Mouse (Mus musculus) heart, embryonic 16.5 days (tissue): Measurements from ENCODE around the gene Tmem259. TPM values are rescaled to one million over a fixed set of nuclear protein-coding genes. Genes with fewer than 3 reads are reported as not detected.

Experiments used
- ATAC-seq: fragments of 200-750 bp; cut with Nextera tagmentation; replicated peaks from 2 replicates; pipeline ENCODE4 v1.8.0; 2017; ENCODE audit warnings: moderate number of reproducible peaks; ENCODE audit not compliant: insufficient read depth, low FRiP score; ENCODE audit errors: extremely low read depth
- H3K27ac ChIP-seq: fragments of 300-500 bp; sonication (generic); 2 replicates; pipeline ENCODE4 v1.5.1; 2014; ENCODE audit warnings: mild to moderate bottlenecking, low read length, control low read depth, moderate library complexity
- H3K27me3 ChIP-seq: fragments of 300-500 bp; sonication (generic); 2 replicates; pipeline ENCODE4 v1.6.1; 2014; ENCODE audit warnings: low read length, mixed read lengths; ENCODE audit not compliant: control insufficient read depth, insufficient read depth
- H3K36me3 ChIP-seq: fragments of 300-500 bp; sonication (generic); 2 replicates; pipeline ENCODE4 v1.6.1; 2014; ENCODE audit not compliant: control insufficient read depth, insufficient read depth
- H3K4me1 ChIP-seq: fragments of 300-500 bp; sonication (generic); 2 replicates; pipeline ENCODE4 v1.6.1; 2014; ENCODE audit warnings: low read length, mixed read lengths; ENCODE audit not compliant: control insufficient read depth, insufficient read depth
- H3K4me2 ChIP-seq: fragments of 300-500 bp; sonication (generic); 2 replicates; pipeline ENCODE4 v1.6.1; 2014; ENCODE audit warnings: low read depth, mild to moderate bottlenecking, control low read depth, low read length
- H3K4me3 ChIP-seq: fragments of 300-500 bp; sonication (generic); 2 replicates; pipeline ENCODE4 v1.5.1; 2014; ENCODE audit warnings: mild to moderate bottlenecking, control low read depth, low read length
- H3K9ac ChIP-seq: fragments of 300-500 bp; sonication (generic); 2 replicates; pipeline ENCODE4 v1.6.1; 2014; ENCODE audit warnings: low read length, control low read depth
- H3K9me3 ChIP-seq: fragments of 300-500 bp; sonication (generic); replicated peaks from 2 replicates; pipeline ENCODE4 v1.6.1; 2016; ENCODE audit warnings: low read length; ENCODE audit not compliant: control insufficient read depth
- WGBS: fragments of 180-500 bp; shearing (Covaris S2); extraction: QIAGEN DNeasy Blood & Tissue Kit; methylation state at CpG from one replicate; pipeline ENCODE4 v1.1.7; 2014; 5-methylcytosine and 5-hydroxymethylcytosine counted together
- polyA plus RNA-seq: library from polyadenylated mRNA; unstranded; fragments of >200 nt; fragmentation: Nextera tagmentation; extraction: Ambion mirVana; gene quantifications from 2 replicates; pipeline ENCODE4 v1.2.1, GENCODE M21; 2015

Tmem259 gene
- polyA plus RNA-seq, 1 experiment from 2014 or later, result 10.6 TPM

- 54% methylated on average over 25 of the region's 25 CpGs for WGBS
- Histone ChIP-seq H3K4me3 (no peak overlapping the region), H3K4me2 (no peak overlapping the region), H3K27me3 (peaks cover 22% of the 10 kb centered on the region), H3K9ac (no peak overlapping the region), H3K27ac (no peak overlapping the region), H3K9me3 (peaks cover 12% of the 10 kb centered on the region), H3K4me1 (peaks cover under 1% of the 10 kb centered on the region), H3K36me3 (peaks cover 27% of the 10 kb centered on the region)
- no peak for ATAC-seq
Measured at GRCm38 (mm10) chr10:80013609-80014008, 29.5 kb upstream of the Tmem259 start.

GRCm38 (mm10) chr10:80011740-80012139 lies 27.6 kb upstream of the Tmem259 start:
- Histone ChIP-seq H3K36me3 (peaks cover 27% of the 10 kb centered on the region), H3K27me3 (peaks cover 22% of the 10 kb centered on the region), H3K9me3 (peaks cover 12% of the 10 kb centered on the region), H3K9ac (no peak overlapping the region), H3K4me2 (no peak overlapping the region), H3K4me1 (no peaks in the 10 kb centered on the region), H3K4me3 (no peak overlapping the region), H3K27ac (no peak overlapping the region)
- WGBS, result 84% methylated on average over 6 of the region's 6 CpGs
- ATAC-seq, result no peak

- H3K27ac ChIP-seq, result no peak overlapping the region
- no peak overlapping the region for H3K4me3 ChIP-seq
- H3K36me3 ChIP-seq, result peaks cover 3% of the 10 kb centered on the region; the same call in 1 of the 2 replicates
- H3K4me2 ChIP-seq, result no peak overlapping the region
- ATAC-seq, result no peak
- WGBS, result 70% methylated on average over 8 of the region's 8 CpGs
- H3K27me3 ChIP-seq, result peaks cover 6% of the 10 kb centered on the region; the same call in 1 of the 2 replicates
- no peaks in the 10 kb centered on the region for H3K9me3 ChIP-seq
- H3K4me1 ChIP-seq, result peaks cover 5% of the 10 kb centered on the region; the same call in 1 of the 2 replicates
- H3K9ac ChIP-seq, result no peak overlapping the region
Measured at GRCm38 (mm10) chr10:80004233-80004705, 20.1 kb upstream of the Tmem259 start.

- Histone ChIP-seq H3K9ac (no peak overlapping the region), H3K4me3 (no peak overlapping the region), H3K27me3 (peaks cover 6% of the 10 kb centered on the region; the same call in 1 of the 2 replicates), H3K27ac (peak overlapping the region; percentile 11; the same call in 1 of the 2 replicates), H3K9me3 (no peaks in the 10 kb centered on the region), H3K4me1 (peaks cover 5% of the 10 kb centered on the region; the same call in 1 of the 2 replicates), H3K36me3 (no peaks in the 10 kb centered on the region), H3K4me2 (no peak overlapping the region)
- 56% methylated on average over 9 of the region's 9 CpGs for WGBS
- ATAC-seq, result no peak
Measured at GRCm38 (mm10) chr10:80003374-80004232, 19.5 kb upstream of the Tmem259 start.

GRCm38 (mm10) chr10:80002829-80003228 lies 18.7 kb upstream of the Tmem259 start:
- Histone ChIP-seq H3K4me2 (no peak overlapping the region), H3K27ac (no peak overlapping the region), H3K4me1 (peaks cover 9% of the 10 kb centered on the region), H3K4me3 (no peak overlapping the region), H3K9me3 (no peaks in the 10 kb centered on the region), H3K9ac (no peak overlapping the region), H3K36me3 (no peaks in the 10 kb centered on the region), H3K27me3 (peaks cover 6% of the 10 kb centered on the region; the same call in 1 of the 2 replicates)
- WGBS, result 31% methylated on average over 21 of the region's 21 CpGs
- ATAC-seq, result no peak

GRCm38 (mm10) chr10:80001945-80002344 lies 17.8 kb upstream of the Tmem259 start:
- no peak overlapping the region for H3K27ac ChIP-seq
- no peaks in the 10 kb centered on the region for H3K36me3 ChIP-seq
- H3K9ac ChIP-seq, result no peak overlapping the region
- H3K4me3 ChIP-seq, result no peak overlapping the region
- peaks cover 17% of the 10 kb centered on the region for H3K4me1 ChIP-seq
- no peak overlapping the region for H3K4me2 ChIP-seq
- peaks cover 6% of the 10 kb centered on the region; the same call in 1 of the 2 replicates for H3K27me3 ChIP-seq
- H3K9me3 ChIP-seq, result no peaks in the 10 kb centered on the region
- WGBS, result 77% methylated on average over 9 of the region's 9 CpGs
- ATAC-seq, result no peak

- H3K9ac ChIP-seq, result peak overlapping the region; percentile 78
- peak overlapping the region; percentile 89 for H3K4me2 ChIP-seq
- H3K27me3 ChIP-seq, result peaks cover 6% of the 10 kb centered on the region; the same call in 1 of the 2 replicates
- peak overlapping the region; percentile 68 for H3K4me3 ChIP-seq
- peaks cover 18% of the 10 kb centered on the region for H3K4me1 ChIP-seq
- H3K27ac ChIP-seq, result peak overlapping the region; percentile 71
- ATAC-seq, result 0 out of 2 replicates have a peak, but pooled peaks have one; percentile 20
- H3K36me3 ChIP-seq, result peaks cover 16% of the 10 kb centered on the region
- no peaks in the 10 kb centered on the region for H3K9me3 ChIP-seq
- 12% methylated on average over 15 of the region's 15 CpGs for WGBS
Measured at GRCm38 (mm10) chr10:79997819-79998218, 13.7 kb upstream of the Tmem259 start.

GRCm38 (mm10) chr10:79997034-79997760 lies 13.1 kb upstream of the Tmem259 start:
- ATAC-seq, result 0 out of 2 replicates have a peak, but pooled peaks have one; percentile 24
- H3K4me2 ChIP-seq, result peak overlapping the region; percentile 89
- peaks cover 6% of the 10 kb centered on the region; the same call in 1 of the 2 replicates for H3K27me3 ChIP-seq
- WGBS, result under 1% methylated on average over 35 of the region's 35 CpGs
- H3K4me1 ChIP-seq, result peaks cover 18% of the 10 kb centered on the region
- no peaks in the 10 kb centered on the region for H3K9me3 ChIP-seq
- peak overlapping the region; percentile 71; the same call in 1 of the 2 replicates for H3K27ac ChIP-seq
- H3K36me3 ChIP-seq, result peaks cover 22% of the 10 kb centered on the region
- H3K4me3 ChIP-seq, result peak overlapping the region; percentile 68
- peak overlapping the region; percentile 78 for H3K9ac ChIP-seq
